Mouse (Mus musculus) limb, embryonic 11.5 days (tissue): ENCODE measurements around the gene Olfr1302. TPM values are rescaled to one million over a fixed set of nuclear protein-coding genes. Genes with fewer than 3 reads are reported as not detected.

ENCODE experiments used
- ATAC-seq: fragments of 200-750 bp; cut with Nextera tagmentation; 2 replicates; pipeline ENCODE4 v1.8.0; 2017; ENCODE audit warnings: low read depth; ENCODE audit not compliant: insufficient number of reproducible peaks, low FRiP score, low TSS enrichment
- DNase-seq: peaks from one replicate; pipeline ENCODE4 v3.0.0-alpha.2; 2015; ENCODE audit warnings: low spot score
- H3K27ac ChIP-seq: fragments of 300-500 bp; sonication (generic); replicated peaks from 2 replicates; pipeline ENCODE4 v1.5.1; 2014; ENCODE audit warnings: low read depth, mild to moderate bottlenecking, low read length
- H3K27me3 ChIP-seq: fragments of 300-500 bp; sonication (generic); 2 replicates; pipeline ENCODE4 v1.6.1; 2014; ENCODE audit warnings: mild to moderate bottlenecking, low read length, mixed read lengths; ENCODE audit not compliant: control insufficient read depth, insufficient read depth
- H3K36me3 ChIP-seq: fragments of 300-500 bp; sonication (generic); 2 replicates; pipeline ENCODE4 v1.6.1; 2014; ENCODE audit warnings: mild to moderate bottlenecking, low read length, moderate library complexity, mixed read lengths; ENCODE audit not compliant: control insufficient read depth, insufficient read depth
- H3K4me1 ChIP-seq: fragments of 300-500 bp; sonication (generic); 2 replicates; pipeline ENCODE4 v1.6.1; 2014; ENCODE audit warnings: low read length, mixed read lengths; ENCODE audit not compliant: control insufficient read depth, insufficient read depth
- H3K4me2 ChIP-seq: fragments of 300-500 bp; sonication (generic); 2 replicates; pipeline ENCODE4 v1.6.1; 2014; ENCODE audit warnings: low read depth, mild to moderate bottlenecking, moderate library complexity; ENCODE audit not compliant: severe bottlenecking
- H3K4me3 ChIP-seq: fragments of 300-500 bp; sonication (generic); 2 replicates; pipeline ENCODE4 v1.5.1; 2014; ENCODE audit warnings: low read depth, low read length
- H3K9ac ChIP-seq: fragments of 300-500 bp; sonication (generic); 2 replicates; pipeline ENCODE4 v1.6.1; 2014; ENCODE audit warnings: mild to moderate bottlenecking, low read length
- H3K9me3 ChIP-seq: fragments of 300-500 bp; sonication (generic); 2 replicates; pipeline ENCODE4 v1.6.1; 2016; ENCODE audit warnings: low read length; ENCODE audit not compliant: control insufficient read depth
- WGBS: fragments of 180-500 bp; shearing (Covaris S2); extraction: QIAGEN DNeasy Blood & Tissue Kit; methylation state at CpG from one replicate; pipeline ENCODE4 v1.1.7; 2014; 5-methylcytosine and 5-hydroxymethylcytosine counted together
- polyA plus RNA-seq: library from polyadenylated mRNA; unstranded; fragments of >200 nt; fragmentation: Nextera tagmentation; extraction: Ambion mirVana; gene quantifications from 2 replicates; pipeline ENCODE4 v1.2.1, GENCODE M21; 2014

Gene Olfr1302
- polyA plus RNA-seq: not detected in 2 replicates

- DNase-seq: no peak
- Histone ChIP-seq H3K4me2 (no peak within 1 kb of the TSS), H3K36me3 (no peaks in the 10 kb centered on the region), H3K27me3 (no peaks in the 10 kb centered on the region), H3K9me3 (no peaks in the 10 kb centered on the region), H3K4me1 (no peaks in the 10 kb centered on the region), H3K4me3 (no peak within 1 kb of the TSS), H3K9ac (no peak within 1 kb of the TSS), H3K27ac (no peak within 1 kb of the TSS)
- no peak for ATAC-seq
- WGBS: 79% methylated on average over 2 of the region's 2 CpGs
These were observed at the start of gene Olfr1302 for GRCm38 (mm10) chr2:111777129-111777528. Olfr1302 (plus strand) TSS chr2:111777429.

GRCm38 (mm10) chr2:111750706-111751105 lies 26.5 kb upstream of the Olfr1302 start, which contains the start of gene Olfr1301:
Olfr1301 (plus strand) TSS chr2:111751006.
- H3K27ac ChIP-seq: no peak within 1 kb of the TSS
- no peaks in the 10 kb centered on the region for H3K4me1 ChIP-seq
- H3K4me3 ChIP-seq: no peak within 1 kb of the TSS
- WGBS: 87% methylated on average over 3 of the region's 3 CpGs
- ATAC-seq (no peak), DNase-seq (no peak)
- no peaks in the 10 kb centered on the region for H3K9me3 ChIP-seq
- H3K9ac ChIP-seq: no peak within 1 kb of the TSS
- H3K4me2 ChIP-seq: no peak within 1 kb of the TSS
- H3K36me3 ChIP-seq: no peaks in the 10 kb centered on the region
- H3K27me3 ChIP-seq: no peaks in the 10 kb centered on the region

GRCm38 (mm10) chr2:111812936-111813335 lies 35.7 kb downstream of the Olfr1302 start:
- Histone ChIP-seq H3K4me2 (no peak overlapping the region), H3K9ac (no peak overlapping the region), H3K27ac (no peak overlapping the region), H3K36me3 (no peaks in the 10 kb centered on the region), H3K4me3 (no peak overlapping the region), H3K27me3 (no peaks in the 10 kb centered on the region), H3K9me3 (no peaks in the 10 kb centered on the region), H3K4me1 (no peaks in the 10 kb centered on the region)
- ATAC-seq (no peak), DNase-seq (no peak)

GRCm38 (mm10) chr2:111820240-111820639 lies 43.0 kb downstream of the Olfr1302 start, which contains the start of gene Olfr1303:
Olfr1303 (minus strand) TSS chr2:111820340.
- Histone ChIP-seq H3K4me2 (no peak within 1 kb of the TSS), H3K4me3 (no peak within 1 kb of the TSS)
- WGBS: 82% methylated on average over 2 of the region's 2 CpGs

More at GRCm38 (mm10) chr2:111820240-111820639, 43.0 kb downstream of the Olfr1302 start, which contains the start of gene Olfr1303:
- Histone ChIP-seq H3K36me3 (no peaks in the 10 kb centered on the region), H3K27ac (no peak within 1 kb of the TSS), H3K4me1 (no peaks in the 10 kb centered on the region), H3K27me3 (no peaks in the 10 kb centered on the region), H3K9ac (no peak within 1 kb of the TSS), H3K9me3 (no peaks in the 10 kb centered on the region)
- ATAC-seq: no peak
- no peak for DNase-seq

Other genes starting within 250 kb of the Olfr1302 start
- not detected in 2 replicates for gene Olfr1294, start 237.1 kb upstream of the Olfr1302 start, polyA plus RNA-seq
- not detected in 2 replicates for gene Olfr1295, start 207.7 kb upstream of the Olfr1302 start, polyA plus RNA-seq
- not detected in 2 replicates for gene Olfr1297, start 150.9 kb upstream of the Olfr1302 start, polyA plus RNA-seq
- gene Olfr1298, start 128.2 kb upstream of the Olfr1302 start, polyA plus RNA-seq: not detected in 2 replicates
- gene Olfr1299, start 116.0 kb upstream of the Olfr1302 start, polyA plus RNA-seq: not detected in 2 replicates
- gene Olfr1301, start 26.4 kb upstream of the Olfr1302 start, polyA plus RNA-seq: not detected in 2 replicates
- gene Olfr1303, start 42.9 kb downstream of the Olfr1302 start, polyA plus RNA-seq: not detected in 2 replicates
- not detected in 2 replicates for gene Olfr1305, start 99.7 kb downstream of the Olfr1302 start, polyA plus RNA-seq
- not detected in 2 replicates for gene Olfr1306, start 138.8 kb downstream of the Olfr1302 start, polyA plus RNA-seq
- not detected in 2 replicates for gene Olfr1307, start 172.0 kb downstream of the Olfr1302 start, polyA plus RNA-seq
- not detected in 2 replicates for gene Olfr1308, start 187.5 kb downstream of the Olfr1302 start, polyA plus RNA-seq
- not detected in 2 replicates for gene Olfr1309, start 212.9 kb downstream of the Olfr1302 start, polyA plus RNA-seq
- gene Olfr1310, start 235.3 kb downstream of the Olfr1302 start, polyA plus RNA-seq: not detected in 2 replicates
- not detected in 2 replicates for gene Olfr1311, start 247.0 kb downstream of the Olfr1302 start, polyA plus RNA-seq